Mouse (Mus musculus) gastrocnemius, adult 2 months (tissue): ENCODE results near the gene Cox7b. TPM values are rescaled to one million over a fixed set of nuclear protein-coding genes. Genes with fewer than 3 reads are reported as not detected.
"Not testable (repeated sequence)": the region's sequence is repeated elsewhere in the genome, so short reads cannot be mapped to it uniquely, and the experiment has no call there.

ENCODE experiments used
- DNase-seq: peaks from one replicate; pipeline ENCODE4 v3.0.0; 2022
- H3K27ac ChIP-seq: fragments of 200-600 bp; 2 replicates; pipeline ENCODE4 v1.8.1; 2022; ENCODE audit warnings: mild to moderate bottlenecking
- H3K4me3 ChIP-seq: fragments of 200-600 bp; 2 replicates; pipeline ENCODE4 v1.8.1; 2022; ENCODE audit warnings: mild to moderate bottlenecking, moderate library complexity
- CTCF ChIP-seq: fragments of 200-600 bp; IDR thresholded peaks from 2 replicates; pipeline ENCODE4 v1.8.1; 2022; ENCODE audit warnings: antibody characterized with exemption, mild to moderate bottlenecking, moderate library complexity
- intact Hi-C: fragments of 180-260 bp; cut with DNase I; formaldehyde crosslinking; loops from one replicate; pipeline ENCODE4 v1.15.1; 2025
- long read RNA-seq, 2 experiments: library from polyadenylated mRNA; stranded (forward); transcript quantifications; one replicate each; pipeline ENCODE4 v2.0.0; 2021
- total RNA-seq, 2 experiments: library from RNA; stranded (reverse); gene quantifications; 2 replicates each; pipeline ENCODE4 v1.2.3; 2021

Cox7b gene
- total RNA-seq = 1,000 to 10,000 TPM in 1 of 2 experiments, 100 to 1,000 TPM in 1; 806 to 1,137 TPM
- long read RNA-seq, experiment 1, transcript Cox7b-201 (3 exons, 1,001 nt) = major isoform, 716 of 765 reads
- long read RNA-seq, experiment 1, transcript Cox7b-203 (2 exons, 526 nt) = minor isoform, 7 of 765 reads
- long read RNA-seq, experiment 1, partial matches to known transcripts = 37 of 765 reads
- long read RNA-seq, experiment 1, other reads (novel, unspliced or antisense) = 5 of 765 reads
- long read RNA-seq, experiment 2, transcript Cox7b-203 (2 exons, 526 nt) = minor isoform, 7 of 987 reads
- long read RNA-seq, experiment 2, transcript Cox7b-201 (3 exons, 1,001 nt) = major isoform, 909 of 987 reads
- long read RNA-seq, experiment 2, partial matches to known transcripts = 61 of 987 reads
- long read RNA-seq, experiment 2, other reads (novel, unspliced or antisense) = 10 of 987 reads

DNA sequence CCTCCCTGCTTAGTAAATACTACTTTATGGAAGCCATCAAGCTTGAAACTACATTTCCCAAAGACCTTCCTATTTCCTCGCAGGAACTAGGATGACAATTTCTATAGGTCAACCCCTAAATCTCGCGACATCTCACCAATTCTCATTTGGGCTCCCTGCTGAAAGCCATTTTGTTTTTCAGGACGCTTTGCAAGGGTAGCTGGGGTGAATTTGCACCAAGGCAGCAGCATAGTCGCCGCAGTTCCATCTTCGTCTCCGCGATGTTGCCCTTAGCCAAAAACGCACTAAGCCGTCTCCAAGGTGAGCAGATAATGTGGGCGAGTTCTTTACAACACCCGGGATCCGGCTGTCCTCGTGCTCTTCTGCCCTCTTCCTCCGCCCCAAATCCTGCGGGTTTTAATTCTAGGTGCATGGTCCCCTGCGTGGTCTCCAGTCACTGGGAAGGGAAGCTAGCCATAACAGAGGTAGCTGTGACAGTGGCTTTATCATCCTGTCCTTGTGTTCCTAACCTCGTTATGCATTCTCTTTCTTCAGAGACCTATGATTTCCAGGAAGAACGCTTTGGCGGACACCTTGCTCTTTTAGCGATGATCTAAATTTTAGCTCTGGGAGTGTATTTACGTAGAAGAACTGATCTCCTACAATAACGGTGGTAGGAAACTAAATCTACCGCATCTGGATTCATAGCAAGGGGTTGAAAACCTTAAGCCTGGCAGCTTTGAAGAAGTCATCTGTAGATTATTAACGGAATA, at the start of gene Cox7b:
Gene Cox7b, plus strand, starts transcription at position 130 of the 752 bp plus-strand sequence.
- H3K27ac ChIP-seq = peak within 1 kb of the TSS; percentile 93
- TF ChIP-seq CTCF = no peak
- intact Hi-C loops = no loop called here
- H3K4me3 ChIP-seq = peak within 1 kb of the TSS; percentile 74
- peak; percentile 73 for DNase-seq

DNA sequence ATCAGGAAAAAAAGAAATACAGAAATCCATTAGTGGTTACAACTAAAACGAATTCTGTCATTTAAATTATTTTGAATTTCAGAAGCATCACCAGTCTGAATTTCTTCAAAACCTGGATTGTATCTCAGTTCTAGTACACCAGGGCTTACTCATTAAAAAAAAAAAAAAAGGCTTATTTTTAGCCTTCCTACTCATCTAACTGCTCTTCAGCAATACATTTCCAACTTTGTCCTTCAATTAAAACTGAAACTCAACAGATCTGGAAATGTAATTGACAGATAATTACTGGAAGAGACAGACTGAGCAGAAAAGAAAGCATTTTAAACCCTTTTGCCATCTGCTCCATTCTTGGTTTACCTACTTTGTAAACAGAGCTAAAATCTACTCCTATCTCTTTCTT, 13.9 kb upstream of the Cox7b start:
- intact Hi-C loops = no loop called here
- TF ChIP-seq CTCF = no peak
- no peak overlapping the region for H3K27ac ChIP-seq
- DNase-seq = no peak
- H3K4me3 ChIP-seq = no peak overlapping the region

DNA sequence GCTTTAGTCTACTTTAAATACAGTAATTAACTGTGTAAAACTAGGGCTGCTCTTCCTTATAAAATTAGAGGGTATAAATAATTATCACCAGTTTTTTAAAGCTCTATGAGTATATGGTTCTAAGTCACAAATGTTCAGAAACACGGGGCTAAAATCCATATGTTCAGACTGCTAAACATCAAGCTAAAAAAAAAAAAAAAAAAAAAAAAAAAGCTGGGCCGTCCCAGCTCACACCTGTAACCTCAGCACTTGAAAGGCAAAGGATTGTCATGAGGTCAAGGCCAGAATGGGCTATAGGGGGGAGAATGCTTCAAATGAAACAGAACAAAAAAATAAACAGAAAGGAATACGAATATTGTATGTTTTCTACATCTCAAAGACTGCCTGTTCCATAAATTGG, 4.7 kb upstream of the Cox7b start:
- Histone ChIP-seq H3K27ac (peak overlapping the region; percentile 93), H3K4me3 (peak overlapping the region; percentile 89)

DNA sequence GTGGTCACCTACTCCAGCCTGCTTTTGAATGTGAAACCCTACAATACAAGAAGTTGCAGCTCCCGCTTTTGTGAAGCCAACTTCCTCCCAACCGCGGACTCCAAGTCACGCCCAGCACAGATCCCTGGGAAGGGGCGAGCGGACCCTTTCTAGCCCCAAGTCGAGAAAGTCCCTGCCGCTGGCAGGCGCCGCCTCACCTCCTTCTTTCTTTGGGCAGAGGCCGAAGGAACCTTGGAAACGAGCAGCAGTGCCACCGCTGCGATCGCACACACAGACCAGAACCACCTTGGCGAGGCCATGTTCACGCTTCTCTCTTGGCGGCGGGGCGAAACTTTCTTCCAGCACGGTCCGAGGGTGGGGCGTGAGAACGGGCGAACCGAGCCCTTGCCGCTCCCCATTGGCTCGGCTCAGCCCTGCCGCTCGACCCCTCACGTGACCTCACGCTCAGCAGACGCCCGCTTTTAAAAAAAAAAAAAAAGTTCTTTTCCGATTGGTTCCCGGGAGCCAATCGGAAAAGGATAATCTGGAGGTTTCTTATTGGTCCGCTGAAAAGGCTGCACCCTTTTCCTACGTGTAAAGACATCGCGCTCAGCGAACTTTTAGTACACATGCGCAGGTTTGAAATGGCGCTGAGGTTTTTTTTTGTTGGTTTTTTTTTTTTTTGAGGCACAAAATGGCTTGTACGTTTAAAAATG, 3.9 kb upstream of the Cox7b start, which contains the start of gene Magt1:
Gene Magt1, minus strand, starts transcription at position 442 of the 695 bp plus-strand sequence.
- Histone ChIP-seq H3K4me3 (peak within 1 kb of the TSS; percentile 89), H3K27ac (peak within 1 kb of the TSS; percentile 93)
- DNase-seq = peak; percentile 92
- intact Hi-C loops = loop anchor here (5.0 kb wide), 1 partner anchor 84 kb away; the partner anchor contains the start of gene Atrx
- no peak for TF ChIP-seq CTCF

More for the DNA sequence above, 4.7 kb upstream of the Cox7b start:
- TF ChIP-seq CTCF = no peak
- intact Hi-C loops = loop anchor here (5.0 kb wide), 1 partner anchor 83 kb away; the partner anchor contains the start of gene Atrx
- no peak for DNase-seq

DNA sequence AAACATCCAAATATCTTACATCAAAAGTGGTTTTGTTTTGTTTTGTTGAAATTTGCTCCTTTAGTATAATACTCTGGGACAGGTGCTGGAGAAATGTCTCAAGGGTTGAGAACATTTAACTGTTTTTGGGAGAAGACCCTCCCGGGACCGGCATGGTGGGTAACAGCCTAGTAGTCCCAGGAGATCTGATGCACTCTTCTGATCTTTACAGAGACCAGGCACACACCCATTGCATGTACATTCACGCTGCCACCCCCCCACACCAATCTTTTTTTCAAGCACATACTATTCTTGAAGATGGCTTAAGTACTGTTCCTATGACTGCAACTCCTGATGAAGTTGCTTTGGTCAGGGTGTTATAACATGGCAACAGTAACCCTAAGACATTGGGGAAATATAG, 2.9 kb upstream of the Cox7b start:
- DNase-seq = no peak
- Histone ChIP-seq H3K4me3 (peak overlapping the region; percentile 69), H3K27ac (peak overlapping the region; percentile 78)
- TF ChIP-seq CTCF = no peak
- intact Hi-C loops = loop anchor here (5.0 kb wide), 1 partner anchor 85 kb away; the partner anchor contains the start of gene Atrx

DNA sequence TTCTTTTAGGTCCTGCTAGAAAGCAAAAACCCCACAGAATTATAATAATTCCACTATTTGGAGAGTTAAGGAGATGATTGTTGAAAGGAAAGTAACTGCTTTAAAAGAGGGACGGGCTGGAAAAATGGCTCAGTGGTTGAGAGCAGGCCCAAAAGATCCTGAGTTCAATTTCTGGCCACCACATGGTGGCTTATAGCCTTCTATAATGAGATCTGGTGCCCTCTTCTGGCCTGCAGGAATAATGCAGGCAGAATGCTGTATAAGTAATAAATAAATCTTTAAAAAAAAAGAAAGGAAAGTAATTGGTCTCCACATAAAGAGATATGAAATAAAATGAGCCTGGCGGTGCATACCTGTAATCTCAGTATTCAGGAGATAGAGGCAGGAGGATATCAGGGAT, 2.3 kb upstream of the Cox7b start:
- peak; percentile 75 for TF ChIP-seq CTCF
- intact Hi-C loops = loop anchor here (5.0 kb wide), 1 partner anchor 86 kb away; the partner anchor contains the start of gene Atrx
- peak; percentile 42 for DNase-seq
- H3K4me3 ChIP-seq = no peak overlapping the region
- no peak overlapping the region for H3K27ac ChIP-seq

DNA sequence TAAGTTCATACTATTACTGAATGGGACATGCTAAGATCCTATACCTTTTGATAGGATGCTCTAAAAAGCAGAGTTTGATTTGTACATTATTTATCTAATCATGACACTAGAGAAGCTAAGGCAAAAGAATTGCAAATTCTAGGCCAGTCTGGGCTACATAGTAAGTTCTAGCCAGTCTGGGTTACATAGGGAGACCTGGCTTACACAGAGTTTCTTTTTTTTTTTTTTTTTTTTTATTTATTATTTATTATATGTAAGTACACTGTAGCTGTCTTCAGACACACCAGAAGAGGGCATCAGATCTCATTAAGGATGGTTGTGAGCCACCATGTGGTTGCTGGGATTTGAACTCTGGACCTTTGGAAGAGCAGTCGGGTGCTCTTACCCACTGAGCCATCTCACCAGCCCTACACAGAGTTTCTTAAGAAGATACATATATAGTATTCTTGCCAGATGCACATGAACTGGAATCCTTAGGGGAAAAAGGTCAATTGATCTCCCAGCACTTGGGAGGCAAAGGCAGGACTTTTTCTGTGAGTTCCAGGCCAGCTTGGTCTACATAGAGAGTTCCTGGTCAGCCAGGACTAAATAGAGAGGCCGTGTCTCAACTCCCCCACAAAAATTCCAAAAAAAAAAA, 641 bp upstream of the Cox7b start:
- not testable (repeated sequence) for DNase-seq
- Histone ChIP-seq H3K27ac (peak overlapping the region; percentile 93), H3K4me3 (peak overlapping the region; percentile 74)
- intact Hi-C loops = loop anchor here (5.0 kb wide), 1 partner anchor 88 kb away; the partner anchor contains the start of gene Atrx

DNA sequence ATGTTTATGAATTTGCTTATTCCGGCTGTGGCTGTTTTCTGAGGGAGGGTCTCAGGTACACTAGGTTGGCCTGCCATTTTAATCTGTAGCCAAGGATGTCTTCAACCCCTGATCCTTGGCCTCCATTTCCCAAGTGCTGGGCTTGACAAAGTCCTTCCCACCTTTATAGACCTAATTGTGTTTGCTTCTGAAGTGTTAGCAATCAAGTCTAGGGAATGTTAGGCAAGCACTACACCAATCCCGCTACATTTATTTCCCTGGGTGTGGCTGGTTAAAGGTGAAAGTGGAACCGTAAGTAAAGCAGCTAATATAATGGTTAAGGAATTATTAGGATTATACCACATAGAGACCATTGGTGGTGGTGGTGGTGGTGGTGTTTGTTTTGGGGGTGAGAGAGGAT, 1.6 kb downstream of the Cox7b start:
- intact Hi-C loops = no loop called here
- Histone ChIP-seq H3K4me3 (peak overlapping the region; percentile 74), H3K27ac (peak overlapping the region; percentile 93)
- no peak for DNase-seq
- no peak for TF ChIP-seq CTCF

DNA sequence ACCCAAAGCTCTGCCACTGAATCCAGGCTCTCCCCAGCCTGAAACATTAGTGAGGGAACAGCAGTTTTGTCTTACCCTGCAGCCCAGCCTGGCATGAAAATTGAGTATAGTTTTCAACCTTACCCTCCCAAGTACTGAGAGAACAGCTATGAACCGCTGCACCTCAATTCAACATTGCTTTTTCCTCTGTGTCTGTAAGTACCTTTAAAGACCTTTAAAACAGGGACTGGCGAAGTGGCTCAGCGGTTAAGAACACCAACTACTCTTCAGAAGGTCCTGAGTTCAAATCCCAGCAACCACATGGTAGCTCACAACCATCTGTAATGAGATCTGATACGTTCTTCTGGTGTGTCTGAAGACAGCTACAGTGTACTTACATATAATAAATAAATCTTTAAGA, 2.0 kb downstream of the Cox7b start:
- peak overlapping the region; percentile 74 for H3K4me3 ChIP-seq
- TF ChIP-seq CTCF = no peak
- intact Hi-C loops = no loop called here

DNA sequence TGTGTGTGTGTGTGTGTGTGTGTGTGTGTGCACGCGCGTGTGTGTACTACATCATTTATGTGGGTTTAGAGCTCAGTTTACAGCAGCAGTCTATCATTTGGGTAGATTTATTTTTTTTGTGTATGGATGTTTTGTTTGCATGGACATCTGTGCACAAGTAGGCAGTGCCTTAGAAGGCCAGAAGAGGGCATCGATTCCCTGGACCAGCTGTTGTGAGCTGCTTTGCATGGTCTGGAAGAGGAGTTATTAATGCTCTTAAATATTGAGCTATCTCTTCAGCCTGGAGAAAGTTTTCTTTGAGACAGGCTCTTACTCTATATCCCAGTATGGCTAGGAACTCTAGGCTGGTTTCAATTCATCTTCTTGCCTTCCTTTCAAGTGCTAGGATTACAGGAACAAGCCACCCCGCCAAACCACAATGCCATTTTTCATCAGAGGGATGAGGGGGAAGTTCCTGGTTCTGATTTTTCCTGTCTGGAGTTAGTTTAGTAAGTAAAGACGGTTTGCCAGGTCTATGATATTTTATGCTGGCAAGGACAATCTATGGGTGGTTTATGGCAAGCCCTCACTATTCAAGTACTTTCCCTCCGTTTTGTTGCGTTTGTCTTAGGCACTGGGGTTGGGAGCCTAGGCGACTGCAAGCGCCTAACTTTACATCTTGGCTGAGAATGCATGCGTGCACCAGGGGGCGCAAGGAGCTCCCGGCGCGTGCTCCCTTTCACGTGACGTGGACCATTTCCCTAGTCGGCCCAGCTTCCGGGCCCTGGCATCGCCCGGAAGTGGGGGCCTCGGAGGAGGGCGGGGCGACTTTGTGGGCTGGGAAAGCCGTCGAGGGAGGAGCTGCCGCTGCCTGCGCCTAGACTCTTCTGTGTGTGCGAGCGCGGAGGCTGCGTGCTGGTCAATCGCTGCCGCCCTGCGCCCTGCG, 11.2 kb downstream of the Cox7b start, which contains the start of gene Atp7a:
Gene Atp7a, plus strand, starts transcription at position 859 of the 925 bp plus-strand sequence.
- DNase-seq = peak; percentile 95
- Histone ChIP-seq H3K27ac (peak within 1 kb of the TSS; percentile 86), H3K4me3 (peak within 1 kb of the TSS; percentile 82)
- peak; percentile 73 for TF ChIP-seq CTCF
- intact Hi-C loops = loop anchor here (1.0 to 5.0 kb wide), 3 partner anchors 79 to 161 kb away; partner anchors contain the start of gene Pgk1

More for the DNA sequence above, 2.0 kb downstream of the Cox7b start:
- no peak for DNase-seq
- H3K27ac ChIP-seq = no peak overlapping the region

DNA sequence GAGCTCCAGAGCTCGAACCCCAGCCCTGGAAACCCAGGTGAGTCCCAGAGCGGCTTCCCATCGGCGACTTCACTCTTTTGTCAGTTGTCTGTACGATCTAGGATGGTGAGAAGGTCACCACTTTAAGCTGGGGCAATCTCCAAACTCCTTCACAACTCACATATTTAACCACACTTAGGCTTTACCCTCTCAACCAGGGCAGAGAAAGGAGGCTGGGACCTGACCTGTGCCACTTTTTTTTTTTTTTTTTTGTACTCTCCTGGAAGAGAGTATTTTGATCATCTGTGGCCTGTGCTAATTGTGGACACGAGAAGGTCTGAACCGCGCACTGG, 11.8 kb downstream of the Cox7b start:
- intact Hi-C loops = loop anchor here (5.0 kb wide), 1 partner anchor 160 kb away; the partner anchor contains the start of gene Pgk1
- Histone ChIP-seq H3K27ac (peak overlapping the region; percentile 86), H3K4me3 (peak overlapping the region; percentile 82)
- no peak for DNase-seq
- no peak for TF ChIP-seq CTCF
